Mouse (Mus musculus) cortical plate, adult 2 months (tissue): ENCODE measurements around the gene Tmem102. TPM values are rescaled to one million over a fixed set of nuclear protein-coding genes. Genes with fewer than 3 reads are reported as not detected.

Experiments
- H3K27ac ChIP-seq: fragments of 200-500 bp; 2 replicates; pipeline ENCODE4 v1.5.1; 2012; ENCODE audit warnings: low read length, control low read depth, inconsistent platforms; ENCODE audit not compliant: insufficient read depth
- H3K4me1 ChIP-seq: fragments of 200-500 bp; 2 replicates; pipeline ENCODE4 v1.6.1; 2011; ENCODE audit warnings: low read length; ENCODE audit not compliant: control insufficient read depth, insufficient read depth
- H3K4me3 ChIP-seq: fragments of 200-500 bp; 2 replicates; pipeline ENCODE4 v1.5.1; 2011; ENCODE audit warnings: mild to moderate bottlenecking, low read length, control low read depth; ENCODE audit not compliant: insufficient read depth
- CTCF ChIP-seq: fragments of 200-500 bp; IDR thresholded peaks from 2 replicates; pipeline ENCODE4 v1.5.1; 2011; ENCODE audit warnings: mild to moderate bottlenecking, control low read depth, low read length; ENCODE audit not compliant: insufficient read depth; ENCODE audit errors: extremely low read depth
- POLR2A ChIP-seq: fragments of 200-500 bp; IDR thresholded peaks from 2 replicates; pipeline ENCODE4 v1.6.1; 2011; ENCODE audit warnings: mild to moderate bottlenecking, low read length, control low read depth; ENCODE audit not compliant: insufficient read depth; ENCODE audit errors: extremely low read depth
- polyA plus RNA-seq: library from polyadenylated mRNA; depleted of rRNA; stranded (reverse); fragments of >200 nt; gene quantifications from 2 replicates; pipeline ENCODE4 v1.2.3, GENCODE M21; 2012

The Tmem102 gene
- polyA plus RNA-seq, 1 experiment = not detected

DNA sequence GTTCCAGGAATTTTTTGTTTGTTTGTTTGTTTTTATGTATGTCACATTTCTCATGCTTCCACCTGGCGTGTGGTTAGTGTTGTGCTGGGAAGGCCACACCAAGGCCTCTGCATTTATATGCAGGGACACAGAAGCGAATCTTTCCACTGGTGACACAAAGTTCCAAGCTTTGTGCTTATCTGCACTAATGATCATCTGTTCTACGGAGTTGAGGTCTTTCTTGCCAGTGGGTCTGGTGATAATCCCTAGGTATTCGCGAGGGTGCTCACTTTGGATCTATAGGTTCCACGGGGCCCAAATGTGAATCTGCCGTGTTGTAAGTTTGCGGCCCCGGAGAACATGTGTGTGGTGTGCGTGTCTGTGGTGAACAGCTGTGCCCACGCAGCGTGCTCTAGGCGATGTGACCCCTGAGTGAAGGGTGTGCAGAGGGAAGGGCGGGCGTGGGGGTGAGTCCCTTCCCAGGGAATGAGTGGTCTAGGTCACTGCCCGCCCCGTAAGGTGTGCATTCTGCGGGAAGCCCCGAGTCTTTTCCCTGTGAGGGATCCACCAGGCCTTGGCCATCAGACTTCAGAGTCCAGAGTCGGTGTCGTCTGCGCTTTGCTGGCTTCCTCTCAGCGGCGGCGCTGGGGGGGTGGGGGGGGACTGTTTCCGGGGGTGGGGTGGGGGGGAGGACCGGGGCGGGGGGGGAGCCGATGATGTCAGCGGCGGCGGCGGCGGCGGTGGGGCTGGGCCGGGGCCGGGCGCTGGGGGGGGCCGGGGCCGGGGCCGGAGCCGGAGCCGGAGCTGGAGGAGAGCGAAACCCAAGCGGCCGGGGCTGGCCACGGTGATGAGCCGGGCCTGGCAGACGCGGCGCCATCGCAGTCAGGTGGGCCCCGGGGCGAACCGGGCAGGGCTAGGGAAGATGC, 40.0 kb downstream of the Tmem102 start, which contains the start of gene Zbtb4:
TSS of gene Zbtb4 (plus strand) at position 692 of the 905 bp plus-strand sequence.
- Histone ChIP-seq H3K4me3 (peak within 1 kb of the TSS; percentile 99), H3K4me1 (peaks cover 15% of the 10 kb centered on the region), H3K27ac (peak within 1 kb of the TSS; percentile 100)
- TF ChIP-seq POLR2A = peak; percentile 35; the same call in 1 of the 2 replicates
- TF ChIP-seq CTCF = no peak

- Histone ChIP-seq H3K27ac (no peak overlapping the region), H3K4me3 (no peak overlapping the region), H3K4me1 (peaks cover 11% of the 10 kb centered on the region)
- TF ChIP-seq CTCF (peak; percentile 19; the same call in 1 of the 2 replicates), POLR2A (no peak)
These were observed 41.9 kb downstream of the Tmem102 start for GRCm38 (mm10) chr11:69763551-69763950.

DNA sequence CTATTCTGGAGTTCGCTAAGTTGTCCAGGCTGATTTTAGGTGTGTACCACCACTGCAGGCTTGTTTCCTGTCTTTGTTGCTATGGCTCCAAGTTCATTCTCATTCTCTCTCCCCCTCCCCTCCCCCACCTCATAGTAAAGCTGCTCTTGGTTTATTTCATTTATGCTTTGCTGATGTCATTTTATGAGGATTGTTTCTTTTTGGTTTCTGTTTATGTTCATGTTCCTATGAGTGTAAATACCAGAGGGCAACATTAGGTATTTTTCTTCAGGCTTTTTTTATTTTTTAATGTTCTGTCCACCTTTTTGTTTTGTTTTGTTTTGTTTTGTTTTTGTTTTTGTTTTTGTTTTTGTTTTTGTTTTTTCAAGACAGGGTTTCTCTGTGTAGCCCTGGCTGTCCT, 43.6 kb downstream of the Tmem102 start, which contains the start of gene Slc35g3:
TSS of gene Slc35g3 (minus strand) at position 101 of the 400 bp plus-strand sequence.
- Histone ChIP-seq H3K4me3 (no peak within 1 kb of the TSS), H3K4me1 (0 out of 2 replicates have a peak, but pooled peaks cover 1% of the 10 kb centered on the region), H3K27ac (no peak within 1 kb of the TSS)
- TF ChIP-seq POLR2A = no peak
- no peak for TF ChIP-seq CTCF

GRCm38 (mm10) chr11:69760901-69761200, 44.6 kb downstream of the Tmem102 start:
- H3K27ac ChIP-seq = no peak overlapping the region
- TF ChIP-seq CTCF (no peak), POLR2A (no peak)
- 0 out of 2 replicates have a peak, but pooled peaks cover 1% of the 10 kb centered on the region for H3K4me1 ChIP-seq

DNA sequence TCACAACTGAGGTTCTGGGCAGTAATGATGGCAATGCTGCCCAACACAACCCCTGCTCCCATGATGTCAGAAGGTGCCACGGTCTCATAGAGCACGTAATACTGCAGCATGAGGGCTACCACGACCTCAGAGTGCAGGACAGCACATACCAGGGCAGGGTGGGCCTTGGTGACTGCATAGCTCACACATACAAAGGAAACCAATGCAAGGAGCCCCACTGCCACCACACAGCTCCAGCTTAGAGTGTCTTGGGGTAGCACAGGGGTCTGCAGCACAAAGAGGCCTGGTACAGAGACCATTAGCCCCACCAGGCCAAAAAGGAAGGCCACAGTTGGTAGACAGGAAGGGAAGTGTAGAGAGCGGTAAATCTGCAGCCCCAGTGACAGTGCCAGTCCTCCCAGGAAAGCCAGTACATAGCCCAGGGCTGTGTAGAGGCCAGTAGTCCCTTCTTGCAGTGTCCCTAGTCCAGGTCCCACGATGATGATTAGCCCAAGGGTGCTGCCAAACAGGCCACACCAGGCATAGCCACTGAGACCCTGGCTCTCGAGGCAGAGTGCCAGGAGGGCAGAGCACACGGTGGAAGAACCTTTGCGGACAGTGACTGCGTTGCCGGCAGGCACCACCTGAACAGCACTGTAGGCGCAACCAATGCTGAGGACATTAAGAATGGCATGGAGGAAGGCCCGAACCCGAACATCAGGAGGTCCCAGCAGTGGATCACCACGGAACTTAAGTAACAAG, 45.1 kb downstream of the Tmem102 start:
- TF ChIP-seq POLR2A = no peak
- no peak for TF ChIP-seq CTCF
- H3K27ac ChIP-seq = no peak overlapping the region
- H3K4me1 ChIP-seq = 0 out of 2 replicates have a peak, but pooled peaks cover 1% of the 10 kb centered on the region
- no peak overlapping the region for H3K4me3 ChIP-seq

More at GRCm38 (mm10) chr11:69760901-69761200, 44.6 kb downstream of the Tmem102 start:
- H3K4me3 ChIP-seq = no peak overlapping the region

- H3K4me1 ChIP-seq = 0 out of 2 replicates have a peak, but pooled peaks cover 1% of the 10 kb centered on the region
- TF ChIP-seq CTCF (no peak), POLR2A (peak; percentile 82)
These were observed 46.3 kb downstream of the Tmem102 start for GRCm38 (mm10) chr11:69758971-69759721.

GRCm38 (mm10) chr11:69758478-69758970, 46.9 kb downstream of the Tmem102 start, which contains the start of gene Polr2a:
Gene Polr2a, minus strand, starts transcription at chr11:69758637.
- peak within 1 kb of the TSS; percentile 41 for H3K4me3 ChIP-seq
- H3K27ac ChIP-seq = peak within 1 kb of the TSS; percentile 82
- 0 out of 2 replicates have a peak, but pooled peaks cover 1% of the 10 kb centered on the region for H3K4me1 ChIP-seq
- TF ChIP-seq CTCF (no peak), POLR2A (peak; percentile 100)

More at GRCm38 (mm10) chr11:69758971-69759721, 46.3 kb downstream of the Tmem102 start:
- Histone ChIP-seq H3K27ac (peak overlapping the region; percentile 82), H3K4me3 (peak overlapping the region; percentile 41)

GRCm38 (mm10) chr11:69758090-69758456, 47.4 kb downstream of the Tmem102 start:
- TF ChIP-seq CTCF (no peak), POLR2A (peak; percentile 82; the same call in 1 of the 2 replicates)
- Histone ChIP-seq H3K4me1 (peaks cover 3% of the 10 kb centered on the region; the same call in 1 of the 2 replicates), H3K4me3 (peak overlapping the region; percentile 41), H3K27ac (no peak overlapping the region)
